Mouse (Mus musculus) liver, adult 2 months (tissue): ENCODE measurements at regions not wholly inside any gene's neighbourhood (a gene's known extent, or its start where the extent isn't known, plus 50 kb on each side); places are given as distances from the start of the nearest gene placed in this dataset.

ENCODE experiments used
- DNase-seq: peaks from one replicate; pipeline ENCODE4 v3.0.0-alpha.2; 2011; ENCODE audit warnings: low read depth, low spot score; ENCODE audit errors: extremely low read depth
- H3K27ac ChIP-seq: fragments of 200-500 bp; replicated peaks from 2 replicates; pipeline ENCODE4 v1.5.1; 2012; ENCODE audit warnings: low read depth, mild to moderate bottlenecking, control low read depth, inconsistent platforms, low read length; ENCODE audit not compliant: insufficient read depth
- H3K27me3 ChIP-seq: fragments of 200-500 bp; 2 replicates; pipeline ENCODE4 v1.6.1; 2012; ENCODE audit warnings: mild to moderate bottlenecking, moderate library complexity, low read length, inconsistent platforms; ENCODE audit not compliant: control insufficient read depth, insufficient read depth
- H3K36me3 ChIP-seq: fragments of 200-500 bp; 2 replicates; pipeline ENCODE4 v1.6.1; 2012; ENCODE audit warnings: low read length, inconsistent platforms; ENCODE audit not compliant: control insufficient read depth, insufficient read depth
- H3K4me1 ChIP-seq: fragments of 200-500 bp; 2 replicates; pipeline ENCODE4 v1.6.1; 2011; ENCODE audit warnings: low read length; ENCODE audit not compliant: control insufficient read depth, insufficient read depth
- H3K4me3 ChIP-seq: fragments of 200-500 bp; 2 replicates; pipeline ENCODE4 v1.5.1; 2011; ENCODE audit warnings: low read depth, mild to moderate bottlenecking, control low read depth, low read length, moderate library complexity; ENCODE audit not compliant: insufficient read depth
- H3K79me2 ChIP-seq: fragments of 200-500 bp; 2 replicates; pipeline ENCODE4 v1.6.1; 2012; ENCODE audit warnings: inconsistent platforms, mild to moderate bottlenecking, low read length, moderate library complexity; ENCODE audit not compliant: control insufficient read depth, insufficient read depth
- H3K9ac ChIP-seq: fragments of 200-500 bp; 2 replicates; pipeline ENCODE4 v1.6.1; 2012; ENCODE audit warnings: low read depth, mild to moderate bottlenecking, control low read depth, inconsistent platforms, low read length
- CTCF ChIP-seq: fragments of 200-500 bp; IDR thresholded peaks from 2 replicates; pipeline ENCODE4 v1.5.1; 2011; ENCODE audit warnings: low read depth, low read length, control low read depth
- POLR2A ChIP-seq: fragments of 200-500 bp; IDR thresholded peaks from 2 replicates; pipeline ENCODE4 v1.6.1; 2011; ENCODE audit warnings: low read length, control low read depth; ENCODE audit not compliant: insufficient read depth; ENCODE audit errors: extremely low read depth
- WGBS: fragments of 180-500 bp; shearing (Covaris S2); methylation state at CpG from one replicate; pipeline ENCODE4 v1.1.7; 2018; 5-methylcytosine and 5-hydroxymethylcytosine counted together

DNA sequence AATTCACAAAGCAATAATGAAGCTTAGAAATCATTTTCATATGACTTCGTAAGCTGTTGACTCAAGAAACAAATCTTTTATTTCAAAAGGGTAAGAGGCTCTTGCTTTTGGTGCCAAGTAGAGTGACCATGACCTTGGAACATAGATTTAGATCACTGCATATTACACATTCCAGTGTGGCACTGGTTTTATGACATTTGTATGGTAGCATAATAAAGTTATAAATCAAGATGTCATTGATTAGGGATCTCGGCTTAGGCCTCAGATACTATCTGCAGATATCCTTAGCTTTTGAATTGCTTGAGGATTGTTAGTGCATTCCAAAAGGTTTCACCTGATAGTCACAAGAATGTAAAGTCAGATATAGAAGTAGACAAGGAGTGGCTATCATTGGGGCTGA lies 169.1 kb downstream of the Fam198b start:
- no peak for DNase-seq
- Histone ChIP-seq H3K4me3 (no peak overlapping the region), H3K4me1 (peaks cover 5% of the 10 kb centered on the region; the same call in 1 of the 2 replicates), H3K9ac (no peak overlapping the region), H3K27me3 (no peaks in the 10 kb centered on the region), H3K27ac (no peak overlapping the region), H3K79me2 (no peaks in the 10 kb centered on the region), H3K36me3 (no peaks in the 10 kb centered on the region)
- 95% methylated on average over 2 of the region's 2 CpGs for WGBS
- TF ChIP-seq CTCF (no peak), POLR2A (no peak)

DNA sequence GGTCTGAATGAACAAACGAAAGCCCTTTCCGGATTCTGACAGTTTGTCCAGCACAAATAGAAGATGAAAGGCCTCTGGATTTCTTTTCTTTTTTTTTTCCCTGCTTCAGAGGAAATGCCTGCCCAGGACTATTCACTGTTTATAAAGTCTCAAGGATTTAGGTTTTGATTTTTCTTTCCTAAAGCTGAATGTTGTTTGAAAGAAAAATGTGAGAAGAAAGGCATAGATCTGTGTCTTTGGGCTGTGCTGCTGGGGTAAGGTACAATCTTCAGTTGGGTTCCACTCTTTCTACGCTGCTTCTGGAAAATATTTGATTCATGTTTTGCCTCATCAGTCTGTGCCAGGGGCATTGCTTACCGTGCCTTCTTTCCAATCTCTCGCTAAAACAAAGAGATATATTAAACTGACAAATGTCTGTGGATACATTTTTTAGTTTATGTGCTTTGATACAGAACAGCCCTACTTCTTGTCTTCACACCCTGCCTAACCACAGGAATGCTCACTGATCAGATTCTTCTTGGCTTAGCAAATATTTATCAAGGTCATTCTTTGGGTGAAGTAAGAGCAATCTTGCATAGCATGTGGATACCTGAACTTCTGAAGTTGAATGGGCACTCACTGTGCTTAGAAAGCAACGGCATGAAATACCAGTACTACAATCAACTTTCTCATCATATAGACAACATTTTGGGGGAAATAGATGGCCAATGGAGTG lies 172.5 kb downstream of the Fam198b start:
- Histone ChIP-seq H3K36me3 (no peaks in the 10 kb centered on the region), H3K4me3 (no peak overlapping the region), H3K27me3 (no peaks in the 10 kb centered on the region), H3K79me2 (no peaks in the 10 kb centered on the region), H3K27ac (no peak overlapping the region), H3K4me1 (peaks cover 5% of the 10 kb centered on the region; the same call in 1 of the 2 replicates), H3K9ac (no peak overlapping the region)
- DNase-seq = no peak
- 37% methylated on average over 6 of the region's 6 CpGs for WGBS
- no peak for TF ChIP-seq POLR2A
- no peak for TF ChIP-seq CTCF

DNA sequence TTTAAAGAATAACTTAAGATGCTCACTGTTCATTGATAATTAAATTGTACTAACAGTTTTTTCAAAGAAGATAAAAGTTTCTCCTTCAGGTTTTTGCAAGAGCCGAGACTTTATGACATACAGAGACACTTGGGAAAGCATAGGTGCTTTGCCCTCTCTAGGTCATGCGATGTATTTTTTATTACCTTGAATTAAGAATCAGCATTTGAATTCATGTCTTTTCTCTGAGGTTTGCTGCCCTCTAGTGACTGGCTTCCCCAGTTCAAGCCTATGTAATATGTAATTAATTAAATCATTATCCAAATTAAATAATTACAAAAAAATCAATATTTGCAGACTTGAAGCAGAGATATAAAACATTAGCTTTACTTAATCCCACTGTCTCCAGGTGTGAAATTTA lies 174.4 kb downstream of the Fam198b start:
- Histone ChIP-seq H3K79me2 (no peaks in the 10 kb centered on the region), H3K4me1 (peaks cover 4% of the 10 kb centered on the region; the same call in 1 of the 2 replicates), H3K9ac (no peak overlapping the region), H3K36me3 (no peaks in the 10 kb centered on the region), H3K27me3 (no peaks in the 10 kb centered on the region), H3K4me3 (no peak overlapping the region), H3K27ac (no peak overlapping the region)
- 14% methylated on average over 2 of the region's 2 CpGs for WGBS
- DNase-seq = peak; percentile 49
- TF ChIP-seq POLR2A = no peak
- 0 out of 2 replicates have a peak, but pooled peaks have one; percentile 6 for TF ChIP-seq CTCF

DNA sequence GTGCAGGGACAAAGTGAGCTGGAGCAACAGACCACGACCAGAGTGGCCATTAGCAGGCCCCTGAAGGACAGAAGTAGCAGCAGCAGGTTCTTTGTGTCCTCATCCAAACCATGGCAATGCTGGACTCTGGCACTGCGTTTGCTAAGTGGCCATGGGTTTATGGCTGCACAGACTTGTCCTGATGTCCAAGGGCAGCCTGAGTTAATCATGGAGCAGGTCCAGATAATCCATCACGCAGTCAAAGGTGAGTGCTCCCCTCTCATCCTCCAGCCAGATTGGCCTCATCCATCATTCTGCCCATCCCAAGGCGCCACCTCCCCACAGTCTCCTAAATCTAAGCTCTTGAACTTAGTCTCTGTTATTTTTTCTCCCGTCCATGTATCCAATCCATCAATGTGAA lies 186.4 kb downstream of the Fam198b start:
- no peak for DNase-seq
- Histone ChIP-seq H3K36me3 (no peaks in the 10 kb centered on the region), H3K4me3 (no peak overlapping the region), H3K27me3 (no peaks in the 10 kb centered on the region), H3K9ac (no peak overlapping the region), H3K4me1 (no peaks in the 10 kb centered on the region), H3K79me2 (no peaks in the 10 kb centered on the region), H3K27ac (no peak overlapping the region)
- TF ChIP-seq POLR2A (no peak), CTCF (no peak)
- WGBS = 89% methylated on average over 5 of the region's 5 CpGs

DNA sequence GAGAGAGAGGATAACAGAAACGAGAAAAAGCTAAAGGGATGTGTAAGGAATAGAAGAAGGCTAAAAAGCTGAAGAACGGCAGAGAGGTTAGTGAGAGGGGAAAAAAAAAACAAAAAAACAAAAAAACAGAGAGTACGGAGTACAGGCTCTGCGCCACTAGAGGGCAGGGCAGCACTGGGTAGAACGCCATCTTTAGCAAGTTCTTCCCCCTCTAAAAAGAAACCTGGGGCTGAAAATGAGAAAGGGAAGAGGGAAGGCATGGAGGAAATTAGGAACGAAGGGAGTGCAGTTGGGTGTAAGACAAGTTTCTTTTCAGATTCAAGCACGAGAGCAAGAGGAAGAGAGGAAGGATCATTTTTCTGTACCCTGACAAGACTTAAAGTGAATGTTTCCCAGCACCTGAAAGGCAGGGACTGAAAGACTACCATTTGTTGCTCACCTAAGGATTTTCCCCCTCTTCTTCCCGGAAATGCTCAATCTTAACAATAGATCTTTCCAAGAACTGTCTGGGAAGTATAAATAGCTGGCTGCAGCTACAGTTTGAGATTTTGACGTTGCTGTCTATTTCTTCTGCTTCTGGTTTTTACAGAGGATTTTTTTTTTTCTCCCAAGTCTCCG lies 195.6 kb downstream of the Fam198b start:
- no peaks in the 10 kb centered on the region for H3K79me2 ChIP-seq
- peaks cover 2% of the 10 kb centered on the region; the same call in 1 of the 2 replicates for H3K4me1 ChIP-seq
- no peaks in the 10 kb centered on the region for H3K27me3 ChIP-seq
- no peak overlapping the region for H3K4me3 ChIP-seq
- TF ChIP-seq POLR2A (no peak), CTCF (peak; percentile 83)
- no peak overlapping the region for H3K27ac ChIP-seq
- no peak overlapping the region for H3K9ac ChIP-seq
- no peaks in the 10 kb centered on the region for H3K36me3 ChIP-seq
- peak; percentile 25 for DNase-seq
- WGBS = 18% methylated on average over 10 of the region's 10 CpGs

DNA sequence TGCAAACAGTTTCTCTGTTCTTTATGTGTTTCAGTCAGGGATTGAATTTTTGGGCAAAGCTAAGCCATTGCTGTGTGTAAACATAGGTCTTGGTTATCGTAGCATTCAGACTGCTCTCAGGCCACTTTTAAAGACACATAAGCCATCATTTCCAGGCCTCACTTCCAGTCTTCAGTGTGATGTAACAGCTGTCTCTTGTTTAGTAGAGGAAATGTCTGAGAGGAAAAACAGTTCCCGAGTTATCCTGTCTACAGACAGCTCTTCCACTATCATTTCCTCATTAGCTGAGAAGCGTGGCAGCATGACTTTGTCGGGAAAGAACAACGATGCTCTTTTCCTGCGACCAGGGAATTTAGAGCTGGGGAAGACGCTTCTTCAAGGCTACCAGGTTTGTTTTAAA lies 196.9 kb downstream of the Fam198b start:
- Histone ChIP-seq H3K36me3 (no peaks in the 10 kb centered on the region), H3K27ac (no peak overlapping the region), H3K79me2 (no peaks in the 10 kb centered on the region), H3K4me1 (peaks cover 2% of the 10 kb centered on the region; the same call in 1 of the 2 replicates), H3K9ac (no peak overlapping the region), H3K27me3 (no peaks in the 10 kb centered on the region), H3K4me3 (no peak overlapping the region)
- no peak for DNase-seq
- WGBS = 66% methylated on average over 7 of the region's 7 CpGs
- TF ChIP-seq POLR2A (no peak), CTCF (no peak)
